ENCODE assay signal across 13 mouse cellular contexts in the genomic region with DNA sequence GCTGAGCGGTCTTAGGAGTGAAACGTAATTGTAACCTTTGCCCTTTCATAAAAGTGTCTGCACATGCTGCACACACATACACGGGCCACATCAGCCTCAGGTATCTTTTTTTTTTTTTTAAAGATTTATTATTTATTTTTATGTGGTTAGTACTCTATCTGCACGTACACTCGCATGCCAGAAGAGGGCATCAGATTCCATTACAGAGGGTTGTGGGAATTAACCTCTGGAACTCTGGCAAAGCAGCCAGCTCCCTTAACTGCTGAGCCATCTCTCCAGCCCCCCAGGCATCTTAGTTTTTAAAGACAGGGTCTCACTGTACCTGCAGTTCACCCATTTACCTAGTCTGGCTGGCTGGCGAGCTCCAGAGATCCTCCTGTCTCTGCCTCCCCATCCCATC. TPM values are rescaled to one million over a fixed set of nuclear protein-coding genes. Genes with fewer than 3 reads are reported as not detected.
DNase-seq lines count a peak whose midpoint lies in the region; ATAC-seq and TF ChIP-seq lines count a peak whose summit lies in the region.
"Had no signal": no experiment of that assay in that cellular context is flagged by ENCODE, and none has a peak within 500 bp of the region (broad histone marks: within the 10 kb centered on the region; RNA-seq: fewer than 3 reads in every experiment).

No protein-coding gene starts in this region.

- peaks cover 7% of the 10 kb centered on the region; the same call in 1 of the 2 replicates for H3K79me2 ChIP-seq in liver, adult 2 months (ENCODE audit: control insufficient read depth, insufficient read depth, low read length)

- no peak overlapping the region for H3K27ac ChIP-seq in forebrain, embryonic 11.5 days (ENCODE audit: low read depth, low read length)
- no peak overlapping the region for H3K27ac ChIP-seq in forebrain, embryonic 12.5 days
- peak overlapping the region; percentile 61 for H3K27ac ChIP-seq in liver, adult 2 months (replicated peaks; ENCODE audit: insufficient read depth, low read depth, low read length)
- no peak overlapping the region for H3K27ac ChIP-seq in liver, embryonic 12.5 days
- peak overlapping the region; percentile 82 for H3K27ac ChIP-seq in limb, embryonic 15.5 days

- no peak for DNase-seq in forebrain, embryonic 11.5 days (ENCODE audit: low spot score)
- peak; percentile 27 for DNase-seq in liver, adult 2 months (ENCODE audit: extremely low read depth, low read depth, low spot score)
- peak; percentile 66 for DNase-seq in adipocyte (ENCODE audit: low spot score)
- DNase-seq in thymus, postnatal 14 days: no peak
- no peak for DNase-seq in spleen, adult 12 weeks (ENCODE audit: low spot score)
- DNase-seq: cerebellum, postnatal 36 days; kidney, adult 8-10 months; thymus, postnatal 4 days had no signal

- no peak for TF ChIP-seq POLR2A in liver, adult 2 months (IDR thresholded peaks at IDR 0.05; ENCODE audit: extremely low read depth, insufficient read depth, low read length)

- 93% methylated on average over 6 of the region's 6 CpGs for WGBS in forebrain, embryonic 11.5 days
- WGBS in forebrain, embryonic 12.5 days: 92% methylated on average over 6 of the region's 6 CpGs
- 88% methylated on average over 6 of the region's 6 CpGs for WGBS in liver, adult 2 months
- WGBS in liver, embryonic 12.5 days (ENCODE audit: insufficient replicate concordance): 72% methylated on average over 6 of the region's 6 CpGs
- WGBS in limb, embryonic 15.5 days: 80% methylated on average over 6 of the region's 6 CpGs

- no peaks in the 10 kb centered on the region for H3K27me3 ChIP-seq in forebrain, embryonic 11.5 days (ENCODE audit: control insufficient read depth, insufficient read depth, low read length)
- H3K27me3 ChIP-seq in forebrain, embryonic 12.5 days: no peaks in the 10 kb centered on the region
- no peaks in the 10 kb centered on the region for H3K27me3 ChIP-seq in liver, adult 2 months (ENCODE audit: control insufficient read depth, insufficient read depth, low read length)
- peaks cover 20% of the 10 kb centered on the region for H3K27me3 ChIP-seq in liver, embryonic 12.5 days (replicated peaks)
- H3K27me3 ChIP-seq in limb, embryonic 15.5 days: no peaks in the 10 kb centered on the region

- H3K4me2 ChIP-seq in forebrain, embryonic 11.5 days (ENCODE audit: low read depth, low read length, severe bottlenecking): no peak overlapping the region
- H3K4me2 ChIP-seq in forebrain, embryonic 12.5 days: no peak overlapping the region
- no peak overlapping the region for H3K4me2 ChIP-seq in liver, embryonic 12.5 days
- no peak overlapping the region for H3K4me2 ChIP-seq in limb, embryonic 15.5 days

- H3K4me3 ChIP-seq in forebrain, embryonic 11.5 days (ENCODE audit: low read depth, low read length): no peak overlapping the region
- H3K4me3 ChIP-seq in forebrain, embryonic 12.5 days (replicated peaks): no peak overlapping the region
- H3K4me3 ChIP-seq in liver, adult 2 months (ENCODE audit: insufficient read depth, low read depth, low read length): no peak overlapping the region
- no peak overlapping the region for H3K4me3 ChIP-seq in liver, embryonic 12.5 days
- no peak overlapping the region for H3K4me3 ChIP-seq in limb, embryonic 15.5 days

- H3K4me1 ChIP-seq in forebrain, embryonic 11.5 days (replicated peaks; ENCODE audit: control insufficient read depth, insufficient read depth, low read length): no peaks in the 10 kb centered on the region; the same call in 1 of the 2 replicates
- peaks cover 14% of the 10 kb centered on the region for H3K4me1 ChIP-seq in forebrain, embryonic 12.5 days
- H3K4me1 ChIP-seq in liver, adult 2 months (ENCODE audit: control insufficient read depth, insufficient read depth, low read length): peaks cover 18% of the 10 kb centered on the region
- peaks cover 12% of the 10 kb centered on the region for H3K4me1 ChIP-seq in liver, embryonic 12.5 days
- H3K4me1 ChIP-seq in limb, embryonic 15.5 days: peaks cover 36% of the 10 kb centered on the region

- H3K9me3 ChIP-seq in forebrain, embryonic 11.5 days (ENCODE audit: control insufficient read depth, low read length): no peaks in the 10 kb centered on the region
- no peaks in the 10 kb centered on the region for H3K9me3 ChIP-seq in forebrain, embryonic 12.5 days
- no peaks in the 10 kb centered on the region for H3K9me3 ChIP-seq in liver, embryonic 12.5 days (replicated peaks)
- no peaks in the 10 kb centered on the region for H3K9me3 ChIP-seq in limb, embryonic 15.5 days

- ATAC-seq in forebrain, embryonic 11.5 days (replicated peaks; ENCODE audit: low FRiP score): 0 out of 2 replicates have a peak, but pooled peaks have one; percentile 6
- no peak; the same call in 1 of the 2 replicates for ATAC-seq in forebrain, embryonic 12.5 days (ENCODE audit: low FRiP score)
- ATAC-seq in liver, embryonic 12.5 days: no peak
- ATAC-seq in limb, embryonic 15.5 days (ENCODE audit: insufficient number of reproducible peaks, low FRiP score, low TSS enrichment, low read depth): no peak

- no peak for TF ChIP-seq CTCF in liver, adult 2 months (IDR thresholded peaks at IDR 0.05; ENCODE audit: low read depth, low read length)

- peaks cover 5% of the 10 kb centered on the region; the same call in 1 of the 2 replicates for H3K36me3 ChIP-seq in forebrain, embryonic 11.5 days (ENCODE audit: control insufficient read depth, insufficient read depth, low read length)
- H3K36me3 ChIP-seq in forebrain, embryonic 12.5 days (replicated peaks): peaks cover 92% of the 10 kb centered on the region
- H3K36me3 ChIP-seq in liver, adult 2 months (ENCODE audit: control insufficient read depth, insufficient read depth, low read length): peaks cover 7% of the 10 kb centered on the region; the same call in 1 of the 2 replicates
- H3K36me3 ChIP-seq in liver, embryonic 12.5 days: peaks cover 37% of the 10 kb centered on the region
- H3K36me3 ChIP-seq in limb, embryonic 15.5 days: peaks cover 84% of the 10 kb centered on the region

- H3K9ac ChIP-seq in forebrain, embryonic 11.5 days (ENCODE audit: low read length): no peak overlapping the region
- no peak overlapping the region for H3K9ac ChIP-seq in forebrain, embryonic 12.5 days
- no peak overlapping the region for H3K9ac ChIP-seq in liver, adult 2 months (ENCODE audit: low read depth, low read length)
- H3K9ac ChIP-seq in liver, embryonic 12.5 days: no peak overlapping the region
- no peak overlapping the region for H3K9ac ChIP-seq in limb, embryonic 15.5 days

RNA-seq across cellular contexts. Expression of a gene that starts 11.9 kb away (rescaled TPM):
- polyA plus RNA-seq in forebrain, embryonic 11.5 days (2014; fragmentation: Nextera tagmentation; extraction: Ambion mirVana): 10.0 and 10.2 TPM in 2 replicates
- 38.3 and 39.7 TPM in 2 replicates for polyA plus RNA-seq in forebrain, embryonic 12.5 days (2016; fragmentation: Nextera tagmentation; extraction: Ambion mirVana)
- total RNA-seq in liver, adult 2 months (2014; rRNA removed): 13.2 and 15.0 TPM in 2 replicates
- 12.3 and 13.4 TPM in 2 replicates for polyA plus RNA-seq in liver, adult 2 months (2012; rRNA removed)
- 7.9 and 8.7 TPM in 2 replicates for polyA plus RNA-seq in liver, embryonic 12.5 days (2016; fragmentation: Nextera tagmentation; extraction: Ambion mirVana)
- polyA plus RNA-seq in limb, embryonic 15.5 days (2015; fragmentation: Nextera tagmentation; extraction: Ambion mirVana): 65.1 and 74.1 TPM in 2 replicates

RNA-seq across cellular contexts. Expression of a gene that starts 22.4 kb away (rescaled TPM):
- 1.6 and 1.9 TPM in 2 replicates for polyA plus RNA-seq in forebrain, embryonic 11.5 days (2014; fragmentation: Nextera tagmentation; extraction: Ambion mirVana)
- polyA plus RNA-seq in forebrain, embryonic 12.5 days (2016; fragmentation: Nextera tagmentation; extraction: Ambion mirVana): 1.4 and 1.6 TPM in 2 replicates
- total RNA-seq in liver, adult 2 months (2014; rRNA removed): 2.1 and 2.8 TPM in 2 replicates
- 1.2 and 2.1 TPM in 2 replicates for polyA plus RNA-seq in liver, adult 2 months (2012; rRNA removed)
- polyA plus RNA-seq in liver, embryonic 12.5 days (2016; fragmentation: Nextera tagmentation; extraction: Ambion mirVana): 0.30 and 0.61 TPM in 2 replicates
- 0.19 and 0.58 TPM in 2 replicates for polyA plus RNA-seq in limb, embryonic 15.5 days (2015; fragmentation: Nextera tagmentation; extraction: Ambion mirVana)
- total RNA-seq: hematopoietic stem cell, adult 5-6 weeks; MEL had no signal

RNA-seq across cellular contexts. Expression of a gene that starts 22.6 kb away (rescaled TPM):
- polyA plus RNA-seq in forebrain, embryonic 11.5 days (2014; fragmentation: Nextera tagmentation; extraction: Ambion mirVana): 375 and 413 TPM in 2 replicates
- 309 and 322 TPM in 2 replicates for polyA plus RNA-seq in forebrain, embryonic 12.5 days (2016; fragmentation: Nextera tagmentation; extraction: Ambion mirVana)
- total RNA-seq in liver, adult 2 months (2014; rRNA removed): 39.1 and 40.7 TPM in 2 replicates
- 45.2 and 48.9 TPM in 2 replicates for polyA plus RNA-seq in liver, adult 2 months (2012; rRNA removed)
- 228 and 230 TPM in 2 replicates for polyA plus RNA-seq in liver, embryonic 12.5 days (2016; fragmentation: Nextera tagmentation; extraction: Ambion mirVana)
- 235 and 238 TPM in 2 replicates for polyA plus RNA-seq in limb, embryonic 15.5 days (2015; fragmentation: Nextera tagmentation; extraction: Ambion mirVana)

Comparison
In these comparisons a context has a peak if more than half of its experiments do, and no peak if none do; other contexts are left out.
1. H3K27ac ChIP-seq: peak in liver, adult 2 months (single experiment) and limb, embryonic 15.5 days (single experiment); none in forebrain, embryonic 11.5 days (single experiment), forebrain, embryonic 12.5 days (single experiment) and liver, embryonic 12.5 days (single experiment).
2. DNase-seq: peak in liver, adult 2 months (single experiment) and adipocyte (single experiment); none in forebrain, embryonic 11.5 days (single experiment), thymus, postnatal 14 days (single experiment) and spleen, adult 12 weeks (single experiment).